Mouse (Mus musculus) stomach, postnatal 0 days (tissue): Measurements from ENCODE around the gene Map3k7.

Experiments used
- CTCF ChIP-seq: IDR thresholded peaks from 2 replicates; pipeline ENCODE4 v1.5.1; 2016; ENCODE audit warnings: antibody characterized with exemption, low read depth, mild to moderate bottlenecking, moderate library complexity
- EP300 ChIP-seq: optimal IDR thresholded peaks from 2 replicates; pipeline ENCODE3; 2016; ENCODE audit warnings: antibody characterized with exemption

DNA sequence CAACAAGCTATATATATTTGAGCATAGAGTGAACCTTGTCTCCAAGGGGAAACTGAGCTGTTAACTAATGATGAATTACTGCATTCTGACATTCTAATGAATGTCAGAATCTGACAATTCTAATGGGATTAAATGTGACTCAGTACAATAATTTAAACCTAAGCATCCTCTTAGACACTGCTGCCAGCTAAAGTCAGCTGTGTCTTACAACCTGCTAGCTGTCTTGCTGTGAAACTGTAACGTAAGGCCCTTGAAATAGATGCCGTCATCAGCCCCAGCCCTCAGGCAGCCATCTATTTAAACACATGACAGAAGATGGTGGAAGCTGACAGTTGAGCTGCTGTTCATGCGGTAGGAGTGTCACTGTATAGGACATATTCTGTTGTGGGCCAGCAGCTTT lies 37.6 kb downstream of the Map3k7 start:
- no peak for TF ChIP-seq CTCF
- no peak for TF ChIP-seq EP300
